Mouse (Mus musculus) hindbrain, postnatal 0 days (tissue): ENCODE results near the gene Fbxo21. TPM values are rescaled to one million over a fixed set of nuclear protein-coding genes. Genes with fewer than 3 reads are reported as not detected.

Source experiments
- ATAC-seq: fragments of 200-750 bp; cut with Nextera tagmentation; 2 replicates; pipeline ENCODE4 v1.8.0; 2017; ENCODE audit warnings: mild to moderate bottlenecking, moderate TSS enrichment, moderate library complexity
- DNase-seq: peaks from one replicate; pipeline ENCODE4 v3.0.0-alpha.2; 2015; ENCODE audit warnings: low spot score
- H3K27ac ChIP-seq: fragments of 300-500 bp; sonication (generic); 2 replicates; pipeline ENCODE4 v1.5.1; 2014; ENCODE audit warnings: mild to moderate bottlenecking
- H3K27me3 ChIP-seq: fragments of 300-500 bp; sonication (generic); 2 replicates; pipeline ENCODE4 v1.6.1; 2014; ENCODE audit warnings: low read length, mixed read lengths; ENCODE audit not compliant: insufficient read depth
- H3K36me3 ChIP-seq: fragments of 300-500 bp; sonication (generic); 2 replicates; pipeline ENCODE4 v1.6.1; 2014; ENCODE audit warnings: low read length, mixed read lengths; ENCODE audit not compliant: insufficient read depth
- H3K4me1 ChIP-seq: fragments of 300-500 bp; sonication (generic); 2 replicates; pipeline ENCODE4 v1.6.1; 2014; ENCODE audit warnings: antibody characterized with exemption, low read length, mixed read lengths; ENCODE audit not compliant: insufficient read depth
- H3K4me2 ChIP-seq: fragments of 300-500 bp; sonication (generic); 2 replicates; pipeline ENCODE4 v1.6.1; 2014; ENCODE audit warnings: low read depth, mild to moderate bottlenecking, low read length, moderate library complexity, mixed read lengths
- H3K4me3 ChIP-seq: fragments of 300-500 bp; sonication (generic); 2 replicates; pipeline ENCODE4 v1.5.1; 2014; ENCODE audit warnings: low read length
- H3K9ac ChIP-seq: fragments of 300-500 bp; sonication (generic); replicated peaks from 2 replicates; pipeline ENCODE4 v1.6.1; 2014; ENCODE audit warnings: mild to moderate bottlenecking, low read length, moderate library complexity, mixed read lengths
- H3K9me3 ChIP-seq: fragments of 300-500 bp; sonication (generic); 2 replicates; pipeline ENCODE4 v1.6.1; 2016; ENCODE audit warnings: low read length, mixed read lengths
- CTCF ChIP-seq: IDR thresholded peaks from 2 replicates; pipeline ENCODE4 v1.5.1; 2016; ENCODE audit warnings: antibody characterized with exemption, control low read depth, low read depth
- WGBS: fragments of 180-500 bp; shearing (Covaris S2); extraction: QIAGEN DNeasy Blood & Tissue Kit; methylation state at CpG from one replicate; pipeline ENCODE4 v1.1.7; 2014; 5-methylcytosine and 5-hydroxymethylcytosine counted together
- polyA plus RNA-seq: library from polyadenylated mRNA; unstranded; fragments of >200 nt; fragmentation: Nextera tagmentation; extraction: Ambion mirVana; gene quantifications from 2 replicates; pipeline ENCODE4 v1.2.1, GENCODE M21; 2015
- total RNA-seq: library from RNA; depleted of rRNA; stranded (reverse); fragments of >200 nt; gene quantifications from 2 replicates; pipeline ENCODE4 v1.2.3, GENCODE M21; 2014

Fbxo21 gene
- total and polyA plus RNA-seq, 2 experiments from 2014 or later, result 134 to 198 TPM

DNA sequence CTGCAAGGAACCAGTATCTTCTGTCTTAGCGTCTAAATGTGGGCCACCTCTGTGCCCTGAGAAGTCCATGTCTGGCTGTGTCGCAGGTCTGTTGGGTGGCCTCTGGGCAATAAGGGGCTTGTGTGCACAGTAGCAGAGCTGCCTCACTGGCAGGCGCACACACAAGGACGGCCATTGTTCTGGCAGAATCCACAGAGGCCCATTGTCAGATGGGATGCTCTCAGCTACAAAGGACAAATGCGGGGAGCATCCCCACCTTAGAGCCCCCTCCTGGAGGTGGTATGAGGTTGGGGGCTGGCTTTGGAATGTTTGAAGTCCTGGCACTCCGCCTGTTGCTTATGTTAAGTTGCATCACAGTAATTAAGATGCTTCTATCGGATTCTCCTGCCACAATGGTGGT, 22.5 kb downstream of the Fbxo21 start:
- H3K27ac ChIP-seq, result no peak overlapping the region
- H3K4me1 ChIP-seq, result no peaks in the 10 kb centered on the region
- H3K9me3 ChIP-seq, result no peaks in the 10 kb centered on the region
- TF ChIP-seq CTCF, result no peak
- H3K4me2 ChIP-seq, result no peak overlapping the region
- H3K4me3 ChIP-seq, result no peak overlapping the region
- no peak overlapping the region for H3K9ac ChIP-seq
- DNase-seq (no peak), ATAC-seq (no peak)
- 57% methylated on average over 7 of the region's 7 CpGs for WGBS
- no peaks in the 10 kb centered on the region for H3K27me3 ChIP-seq
- H3K36me3 ChIP-seq, result peaks cover 88% of the 10 kb centered on the region

DNA sequence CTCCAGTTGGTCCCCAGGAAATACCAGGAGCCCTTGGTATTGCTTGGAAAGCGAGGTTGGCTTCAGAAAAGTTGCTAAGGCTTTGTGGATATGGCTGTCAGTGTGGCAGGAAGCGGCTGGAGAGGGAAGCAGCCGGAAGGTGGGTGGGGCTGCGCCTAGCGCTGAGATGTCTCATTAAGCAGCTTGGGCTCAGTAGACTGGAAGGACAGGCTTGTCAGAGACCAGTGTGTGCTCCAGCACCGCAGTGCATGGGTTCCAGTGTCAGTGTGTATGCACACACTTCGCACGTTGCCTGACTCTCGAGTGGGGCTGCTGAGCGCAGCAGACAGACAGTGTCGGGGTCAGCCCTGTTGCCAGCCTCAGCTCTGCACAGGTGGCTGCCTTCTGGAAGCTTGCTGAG, 23.1 kb downstream of the Fbxo21 start:
- H3K4me1 ChIP-seq, result no peaks in the 10 kb centered on the region

DNA sequence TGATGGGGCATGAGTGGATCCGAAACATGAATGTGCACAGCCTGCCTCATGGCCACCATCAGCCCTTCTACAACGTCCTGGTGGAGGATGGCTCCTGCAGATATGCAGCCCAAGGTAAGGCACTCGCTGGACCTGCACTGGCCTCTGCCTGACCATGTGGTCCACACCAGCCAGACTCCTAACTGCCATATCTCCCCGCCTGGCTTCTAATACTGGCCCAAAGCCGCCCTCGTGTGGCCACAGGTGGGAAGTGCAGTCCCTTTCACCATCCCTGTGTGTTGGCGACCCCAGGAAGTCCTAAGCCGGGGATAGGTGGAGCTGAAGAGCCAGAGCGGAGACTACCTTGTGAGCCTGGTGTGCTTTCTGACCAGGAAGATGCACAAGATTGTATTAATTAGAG, 25.5 kb downstream of the Fbxo21 start:
- Histone ChIP-seq H3K27ac (no peak overlapping the region), H3K36me3 (peaks cover 79% of the 10 kb centered on the region), H3K4me3 (no peak overlapping the region), H3K9ac (no peak overlapping the region), H3K4me1 (no peaks in the 10 kb centered on the region), H3K9me3 (no peaks in the 10 kb centered on the region), H3K27me3 (no peaks in the 10 kb centered on the region), H3K4me2 (no peak overlapping the region)
- ATAC-seq, result peak; percentile 60
- peak; percentile 84 for DNase-seq
- 23% methylated on average over 9 of the region's 9 CpGs for WGBS
- TF ChIP-seq CTCF, result peak; percentile 99

More for the DNA sequence above, 23.1 kb downstream of the Fbxo21 start:
- no peak for DNase-seq
- no peak for TF ChIP-seq CTCF
- Histone ChIP-seq H3K4me3 (no peak overlapping the region), H3K36me3 (peaks cover 83% of the 10 kb centered on the region), H3K9me3 (no peaks in the 10 kb centered on the region), H3K4me2 (no peak overlapping the region), H3K27me3 (no peaks in the 10 kb centered on the region), H3K9ac (no peak overlapping the region), H3K27ac (no peak overlapping the region; the same call in 1 of the 2 replicates)
- 69% methylated on average over 11 of the region's 11 CpGs for WGBS
- ATAC-seq, result no peak

DNA sequence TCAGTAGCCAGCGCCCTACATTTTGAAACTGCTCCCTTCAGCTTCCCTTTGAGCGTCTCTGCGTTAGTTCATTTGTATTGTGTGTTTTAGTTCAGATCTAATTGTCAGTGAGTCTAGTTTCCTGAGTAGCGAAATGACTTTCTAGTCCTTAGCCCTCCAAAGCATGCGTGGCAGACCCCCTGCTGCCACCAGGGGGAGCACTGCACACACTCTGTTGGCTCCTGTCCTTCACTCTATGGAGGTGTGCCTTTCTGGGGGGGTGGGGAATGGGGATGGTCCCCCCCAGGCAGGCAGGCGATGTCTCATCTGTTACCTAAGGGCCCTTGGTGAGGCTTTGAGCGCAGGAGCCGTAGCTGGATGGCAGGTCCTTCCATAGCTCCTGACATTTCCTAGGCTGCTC, 28.1 kb downstream of the Fbxo21 start:
- H3K9me3 ChIP-seq, result no peaks in the 10 kb centered on the region
- ATAC-seq (0 out of 2 replicates have a peak, but pooled peaks have one; percentile 36), DNase-seq (peak; percentile 71)
- no peaks in the 10 kb centered on the region for H3K4me1 ChIP-seq
- peaks cover 80% of the 10 kb centered on the region for H3K36me3 ChIP-seq
- no peak overlapping the region for H3K4me3 ChIP-seq
- 75% methylated on average over 8 of the region's 8 CpGs for WGBS
- H3K27ac ChIP-seq, result no peak overlapping the region
- H3K4me2 ChIP-seq, result no peak overlapping the region
- TF ChIP-seq CTCF, result peak; percentile 92
- H3K9ac ChIP-seq, result no peak overlapping the region
- no peaks in the 10 kb centered on the region for H3K27me3 ChIP-seq

DNA sequence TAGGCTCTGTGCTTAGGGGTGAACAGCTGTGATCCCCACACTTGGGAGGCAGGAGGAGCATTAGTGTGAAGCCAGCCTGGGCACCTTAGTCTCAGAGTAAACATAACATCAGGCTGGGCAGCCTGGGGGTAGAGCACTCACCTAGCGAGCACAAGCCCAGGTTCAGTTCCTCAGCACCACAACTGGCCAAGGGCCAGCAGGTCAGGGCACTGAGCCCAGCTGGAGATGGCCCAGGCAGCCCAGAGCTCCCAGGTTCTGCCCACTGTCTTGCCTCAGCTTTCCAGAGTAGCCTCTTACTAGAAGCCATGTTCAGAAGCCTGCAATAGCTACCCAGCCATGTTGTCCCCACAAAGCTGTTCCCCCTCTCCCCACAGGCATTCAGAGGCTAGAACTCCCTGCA, 29.2 kb downstream of the Fbxo21 start:
- TF ChIP-seq CTCF, result no peak
- WGBS, result 57% methylated on average over 1 of the region's 1 CpGs
- H3K36me3 ChIP-seq, result peaks cover 77% of the 10 kb centered on the region

DNA sequence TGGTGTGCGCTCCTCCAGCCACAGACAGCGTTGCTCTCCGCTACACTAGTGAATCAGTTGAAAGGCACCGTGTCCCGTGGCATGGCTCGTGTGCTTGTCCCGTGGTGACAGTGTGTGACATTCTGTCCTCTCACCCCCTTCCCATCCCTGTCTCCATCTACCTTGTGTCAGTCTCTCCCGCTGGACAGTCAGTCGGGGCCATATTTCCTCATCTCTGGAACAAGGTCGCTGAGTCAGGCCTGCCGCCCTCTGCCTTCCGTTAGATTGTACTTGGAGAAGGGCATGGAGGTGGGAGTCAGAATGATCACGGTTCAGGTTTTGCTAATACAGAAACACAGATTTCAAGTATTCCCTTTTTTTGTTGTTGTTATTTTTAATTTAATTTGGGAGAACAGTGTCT, 31.8 kb downstream of the Fbxo21 start:
- Histone ChIP-seq H3K27me3 (no peaks in the 10 kb centered on the region), H3K4me2 (no peak overlapping the region), H3K27ac (no peak overlapping the region), H3K9ac (no peak overlapping the region), H3K4me3 (no peak overlapping the region), H3K36me3 (peaks cover 57% of the 10 kb centered on the region), H3K9me3 (no peaks in the 10 kb centered on the region), H3K4me1 (no peaks in the 10 kb centered on the region)
- ATAC-seq, result no peak
- TF ChIP-seq CTCF, result no peak
- DNase-seq, result no peak
- WGBS, result 90% methylated on average over 13 of the region's 13 CpGs

More for the DNA sequence above, 29.2 kb downstream of the Fbxo21 start:
- DNase-seq (no peak), ATAC-seq (no peak)
- Histone ChIP-seq H3K9ac (no peak overlapping the region), H3K27ac (no peak overlapping the region), H3K4me2 (no peak overlapping the region), H3K4me3 (no peak overlapping the region), H3K4me1 (no peaks in the 10 kb centered on the region), H3K27me3 (no peaks in the 10 kb centered on the region), H3K9me3 (no peaks in the 10 kb centered on the region)

DNA sequence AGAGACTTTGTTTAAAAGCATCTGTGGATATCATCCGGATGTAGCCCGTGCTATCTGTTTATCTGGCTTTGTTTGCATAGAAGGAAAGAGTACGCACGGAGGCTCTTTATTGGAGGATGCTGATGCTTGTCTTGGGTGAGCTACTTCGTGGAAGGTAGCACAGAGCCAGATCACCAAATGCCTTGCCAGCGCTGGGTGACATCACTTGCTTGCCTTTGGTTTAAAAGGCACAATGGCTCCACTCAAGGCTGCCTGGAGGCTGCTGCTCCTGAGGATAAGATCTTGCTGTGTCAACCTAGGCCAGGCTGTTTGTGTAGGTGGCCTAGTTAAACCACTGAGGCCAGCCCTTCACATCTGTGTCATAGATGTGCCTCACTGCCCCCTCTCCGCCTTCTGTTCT, 34.3 kb downstream of the Fbxo21 start:
- H3K27me3 ChIP-seq, result no peaks in the 10 kb centered on the region
- H3K4me3 ChIP-seq, result no peak overlapping the region
- WGBS, result 83% methylated on average over 7 of the region's 7 CpGs
- TF ChIP-seq CTCF, result no peak
- peaks cover 3% of the 10 kb centered on the region; the same call in 1 of the 2 replicates for H3K4me1 ChIP-seq
- H3K9ac ChIP-seq, result no peak overlapping the region
- ATAC-seq (no peak), DNase-seq (no peak)
- H3K4me2 ChIP-seq, result no peak overlapping the region
- peak overlapping the region; percentile 8; the same call in 1 of the 2 replicates for H3K27ac ChIP-seq
- no peaks in the 10 kb centered on the region for H3K9me3 ChIP-seq
- H3K36me3 ChIP-seq, result peaks cover 43% of the 10 kb centered on the region
